Comparison of ENCODE assay signal across 10 mouse cellular contexts in the genomic region with DNA sequence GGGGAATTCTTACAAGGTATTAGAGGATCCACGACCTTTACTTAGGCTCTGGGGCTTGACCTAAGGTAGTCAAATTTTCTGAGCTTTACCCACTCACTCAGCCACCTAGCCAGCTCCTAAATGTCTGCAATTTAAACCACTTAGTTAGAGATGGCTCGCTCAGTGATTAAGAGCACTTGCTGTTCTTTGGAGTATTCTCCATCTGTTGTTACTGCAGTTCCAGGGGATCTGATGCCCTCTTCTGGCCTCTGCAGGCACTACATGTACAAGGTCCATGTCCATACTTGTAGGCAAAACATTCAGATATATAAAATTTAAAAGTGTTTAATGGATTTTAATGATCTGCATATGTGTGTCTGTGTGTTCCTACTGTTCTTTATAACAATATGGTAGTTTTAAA. TPM values are rescaled to one million over a fixed set of nuclear protein-coding genes. Genes with fewer than 3 reads are reported as not detected.
DNase-seq lines count a peak whose midpoint lies in the region; ATAC-seq and TF ChIP-seq lines count a peak whose summit lies in the region.
"Had no signal": no experiment of that assay in that cellular context is flagged by ENCODE, and none has a peak within 500 bp of the region (broad histone marks: within the 10 kb centered on the region; RNA-seq: fewer than 3 reads in every experiment).

No protein-coding gene starts in this region.

- WGBS in heart, embryonic 10.5 days, result 52% methylated on average over 2 of the region's 2 CpGs
- WGBS in forebrain, embryonic 14.5 days, result 60% methylated on average over 2 of the region's 2 CpGs
- WGBS in intestine, embryonic 15.5 days, result 42% methylated on average over 2 of the region's 2 CpGs
- 61% methylated on average over 2 of the region's 2 CpGs for WGBS in midbrain, embryonic 11.5 days

- no peak overlapping the region for H3K27ac ChIP-seq in heart, embryonic 10.5 days
- no peak overlapping the region for H3K27ac ChIP-seq in forebrain, embryonic 14.5 days (ENCODE audit: low read depth, low read length)
- no peak overlapping the region for H3K27ac ChIP-seq in intestine, embryonic 15.5 days
- no peak overlapping the region for H3K27ac ChIP-seq in midbrain, embryonic 11.5 days (ENCODE audit: low read depth, low read length)
- H3K27ac ChIP-seq: limb, embryonic 13.5 days had no signal

- TF ChIP-seq POLR2A in brain, embryonic 14.5 days (IDR thresholded peaks at IDR 0.05; ENCODE audit: borderline replicate concordance, extremely low read depth, insufficient read depth, insufficient read length, poor library complexity, severe bottlenecking), result no peak

- DNase-seq in heart, adult 18-20 months, result peak; percentile 63 to 86
- DNase-seq in heart, embryonic 10.5 days (ENCODE audit: low spot score), result no peak
- DNase-seq in brain, embryonic 14.5 days (ENCODE audit: low read depth), result peak; percentile 78
- DNase-seq in forebrain, embryonic 14.5 days (ENCODE audit: low spot score), result peak; percentile 78
- DNase-seq in left cerebral cortex, adult 8-10 months (ENCODE audit: low spot score in 2 of 2), result peak; percentile 49 to 50
- DNase-seq in midbrain, embryonic 11.5 days (ENCODE audit: low spot score, missing footprints), result peak; percentile 92
- DNase-seq in spleen, postnatal 14 days (ENCODE audit: low spot score in 2 of 2), result peak; percentile 35 to 54

- H3K4me1 ChIP-seq in heart, embryonic 10.5 days, result 0 out of 2 replicates have a peak, but pooled peaks cover 4% of the 10 kb centered on the region
- H3K4me1 ChIP-seq in forebrain, embryonic 14.5 days (ENCODE audit: control insufficient read depth, insufficient read depth, low read length), result no peaks in the 10 kb centered on the region
- no peaks in the 10 kb centered on the region for H3K4me1 ChIP-seq in intestine, embryonic 15.5 days (replicated peaks)
- no peaks in the 10 kb centered on the region for H3K4me1 ChIP-seq in midbrain, embryonic 11.5 days (ENCODE audit: control insufficient read depth, insufficient read depth, low read length)
- H3K4me1 ChIP-seq: limb, embryonic 13.5 days had no signal

- TF ChIP-seq CTCF in brain, embryonic 14.5 days (IDR thresholded peaks at IDR 0.05; ENCODE audit: borderline replicate concordance, extremely low read depth, insufficient read depth, insufficient read length), result peak; percentile 62; the same call in 1 of the 2 replicates

- H3K4me2 ChIP-seq in forebrain, embryonic 14.5 days (ENCODE audit: low read length), result no peak overlapping the region
- H3K4me2 ChIP-seq in intestine, embryonic 15.5 days (replicated peaks), result no peak overlapping the region
- no peak overlapping the region for H3K4me2 ChIP-seq in midbrain, embryonic 11.5 days

- peaks cover 7% of the 10 kb centered on the region; the same call in 1 of the 2 replicates for H3K9me3 ChIP-seq in heart, embryonic 10.5 days
- H3K9me3 ChIP-seq in forebrain, embryonic 14.5 days (replicated peaks; ENCODE audit: control insufficient read depth, low read length), result no peaks in the 10 kb centered on the region
- 0 out of 2 replicates have a peak, but pooled peaks cover 5% of the 10 kb centered on the region for H3K9me3 ChIP-seq in intestine, embryonic 15.5 days
- H3K9me3 ChIP-seq in midbrain, embryonic 11.5 days (ENCODE audit: control insufficient read depth, low read length), result peaks cover 4% of the 10 kb centered on the region; the same call in 1 of the 2 replicates

- H3K9ac ChIP-seq in forebrain, embryonic 14.5 days (ENCODE audit: low read length), result no peak overlapping the region
- no peak overlapping the region for H3K9ac ChIP-seq in intestine, embryonic 15.5 days
- H3K9ac ChIP-seq in midbrain, embryonic 11.5 days (ENCODE audit: low read length), result no peak overlapping the region
- H3K9ac ChIP-seq: limb, embryonic 13.5 days had no signal

- ATAC-seq in forebrain, embryonic 14.5 days, result peak; percentile 48; the same call in 1 of the 2 replicates
- peak; percentile 39 for ATAC-seq in intestine, embryonic 15.5 days
- no peak for ATAC-seq in midbrain, embryonic 11.5 days (ENCODE audit: low FRiP score)

- H3K36me3 ChIP-seq in heart, embryonic 10.5 days, result no peaks in the 10 kb centered on the region
- H3K36me3 ChIP-seq in forebrain, embryonic 14.5 days (ENCODE audit: control insufficient read depth, insufficient read depth, low read length), result no peaks in the 10 kb centered on the region
- H3K36me3 ChIP-seq in intestine, embryonic 15.5 days, result no peaks in the 10 kb centered on the region
- no peaks in the 10 kb centered on the region for H3K36me3 ChIP-seq in midbrain, embryonic 11.5 days (ENCODE audit: control insufficient read depth, insufficient read depth, low read length)
- H3K36me3 ChIP-seq: limb, embryonic 13.5 days had no signal

- no peaks in the 10 kb centered on the region for H3K27me3 ChIP-seq in heart, embryonic 10.5 days (ENCODE audit: insufficient read depth, poor library complexity, severe bottlenecking)
- no peaks in the 10 kb centered on the region for H3K27me3 ChIP-seq in forebrain, embryonic 14.5 days (replicated peaks; ENCODE audit: control insufficient read depth, insufficient read depth, low read length)
- no peaks in the 10 kb centered on the region for H3K27me3 ChIP-seq in intestine, embryonic 15.5 days (replicated peaks)
- H3K27me3 ChIP-seq in midbrain, embryonic 11.5 days (ENCODE audit: control insufficient read depth, insufficient read depth, low read length), result no peaks in the 10 kb centered on the region
- H3K27me3 ChIP-seq: limb, embryonic 13.5 days had no signal

- H3K4me3 ChIP-seq in heart, embryonic 10.5 days, result no peak overlapping the region
- H3K4me3 ChIP-seq in forebrain, embryonic 14.5 days (ENCODE audit: low read depth, low read length), result no peak overlapping the region
- H3K4me3 ChIP-seq in intestine, embryonic 15.5 days (replicated peaks), result no peak overlapping the region
- H3K4me3 ChIP-seq in midbrain, embryonic 11.5 days (ENCODE audit: low read depth, low read length), result no peak overlapping the region

RNA-seq across cellular contexts. Expression of gene Alyref2, which starts 24.3 kb away (rescaled TPM):
- total RNA-seq in heart, adult 18-20 months (2021), result 1 to 10 TPM; 1.6 to 2.6 TPM
- 10.7 and 10.8 TPM in 2 replicates for polyA plus RNA-seq in heart, embryonic 10.5 days (2016; fragmentation: Nextera tagmentation; extraction: Ambion mirVana)
- 15.8 and 17.8 TPM in 2 replicates for polyA plus RNA-seq in brain, embryonic 14.5 days (2012; rRNA removed)
- polyA plus RNA-seq in forebrain, embryonic 14.5 days (2014; fragmentation: Nextera tagmentation; extraction: Ambion mirVana), result 24.3 and 26.1 TPM in 2 replicates
- polyA plus RNA-seq in intestine, embryonic 15.5 days (2015; fragmentation: Nextera tagmentation; extraction: Ambion mirVana), result 12.0 and 12.2 TPM in 2 replicates
- 1 to 10 TPM; 4.2 to 6.5 (median 4.6) TPM for total RNA-seq in left cerebral cortex, adult 8-10 months (2022)
- 16.2 and 16.8 TPM in 2 replicates for polyA plus RNA-seq in midbrain, embryonic 11.5 days (2014; fragmentation: Nextera tagmentation; extraction: Ambion mirVana)

RNA-seq across cellular contexts. Expression of gene F11r, which starts 41.6 kb away (rescaled TPM):
- 10 to 100 TPM; 33.3 to 34.1 TPM for total RNA-seq in heart, adult 18-20 months (2021)
- polyA plus RNA-seq in heart, embryonic 10.5 days (2016; fragmentation: Nextera tagmentation; extraction: Ambion mirVana), result 76.9 and 78.6 TPM in 2 replicates
- polyA plus RNA-seq in brain, embryonic 14.5 days (2012; rRNA removed), result 3.9 and 7.3 TPM in 2 replicates
- polyA plus RNA-seq in forebrain, embryonic 14.5 days (2014; fragmentation: Nextera tagmentation; extraction: Ambion mirVana), result 3.0 and 6.9 TPM in 2 replicates
- 88.1 and 100 TPM in 2 replicates for polyA plus RNA-seq in intestine, embryonic 15.5 days (2015; fragmentation: Nextera tagmentation; extraction: Ambion mirVana)
- 10 to 100 TPM in 2 of 4 experiments, 1 to 10 TPM in 2; 7.7 to 10.3 (median 9.1) TPM for total RNA-seq in left cerebral cortex, adult 8-10 months (2022)
- polyA plus RNA-seq in midbrain, embryonic 11.5 days (2014; fragmentation: Nextera tagmentation; extraction: Ambion mirVana), result 9.9 and 13.1 TPM in 2 replicates

RNA-seq across cellular contexts. Expression of gene Itln1, which starts 56.1 kb away (rescaled TPM):
- total RNA-seq in heart, adult 18-20 months (2021), result not detected
- not detected in 2 replicates for polyA plus RNA-seq in heart, embryonic 10.5 days (2016; fragmentation: Nextera tagmentation; extraction: Ambion mirVana)
- polyA plus RNA-seq in brain, embryonic 14.5 days (2012; rRNA removed), result 0.08 TPM in 1 of 2 replicates, not detected in the other
- polyA plus RNA-seq in forebrain, embryonic 14.5 days (2014; fragmentation: Nextera tagmentation; extraction: Ambion mirVana), result not detected in 2 replicates
- 0.15 TPM in 1 of 2 replicates, not detected in the other for polyA plus RNA-seq in intestine, embryonic 15.5 days (2015; fragmentation: Nextera tagmentation; extraction: Ambion mirVana)
- total RNA-seq in left cerebral cortex, adult 8-10 months (2022), result not detected
- polyA plus RNA-seq in midbrain, embryonic 11.5 days (2014; fragmentation: Nextera tagmentation; extraction: Ambion mirVana), result not detected in 2 replicates
- total RNA-seq: ES-E14 had no signal
- polyA plus RNA-seq: limb, embryonic 13.5 days had no signal
